Mouse (Mus musculus) liver, adult 2 months (tissue): ENCODE data around the gene Dock6. TPM values are rescaled to one million over a fixed set of nuclear protein-coding genes. Genes with fewer than 3 reads are reported as not detected.
A peak's percentile ranks its signal among the peaks of the same experiment; 100 is the strongest.

ENCODE experiments used
- DNase-seq: peaks from one replicate; pipeline ENCODE4 v3.0.0-alpha.2; 2011; ENCODE audit warnings: low read depth, low spot score; ENCODE audit errors: extremely low read depth
- H3K27ac ChIP-seq: fragments of 200-500 bp; replicated peaks from 2 replicates; pipeline ENCODE4 v1.5.1; 2012; ENCODE audit warnings: low read depth, mild to moderate bottlenecking, control low read depth, inconsistent platforms, low read length; ENCODE audit not compliant: insufficient read depth
- H3K27me3 ChIP-seq: fragments of 200-500 bp; 2 replicates; pipeline ENCODE4 v1.6.1; 2012; ENCODE audit warnings: mild to moderate bottlenecking, moderate library complexity, low read length, inconsistent platforms; ENCODE audit not compliant: control insufficient read depth, insufficient read depth
- H3K36me3 ChIP-seq: fragments of 200-500 bp; 2 replicates; pipeline ENCODE4 v1.6.1; 2012; ENCODE audit warnings: low read length, inconsistent platforms; ENCODE audit not compliant: control insufficient read depth, insufficient read depth
- H3K4me1 ChIP-seq: fragments of 200-500 bp; 2 replicates; pipeline ENCODE4 v1.6.1; 2011; ENCODE audit warnings: low read length; ENCODE audit not compliant: control insufficient read depth, insufficient read depth
- H3K4me3 ChIP-seq: fragments of 200-500 bp; 2 replicates; pipeline ENCODE4 v1.5.1; 2011; ENCODE audit warnings: low read depth, mild to moderate bottlenecking, control low read depth, low read length, moderate library complexity; ENCODE audit not compliant: insufficient read depth
- H3K79me2 ChIP-seq: fragments of 200-500 bp; 2 replicates; pipeline ENCODE4 v1.6.1; 2012; ENCODE audit warnings: inconsistent platforms, mild to moderate bottlenecking, low read length, moderate library complexity; ENCODE audit not compliant: control insufficient read depth, insufficient read depth
- H3K9ac ChIP-seq: fragments of 200-500 bp; 2 replicates; pipeline ENCODE4 v1.6.1; 2012; ENCODE audit warnings: low read depth, mild to moderate bottlenecking, control low read depth, inconsistent platforms, low read length
- CTCF ChIP-seq: fragments of 200-500 bp; IDR thresholded peaks from 2 replicates; pipeline ENCODE4 v1.5.1; 2011; ENCODE audit warnings: low read depth, low read length, control low read depth
- POLR2A ChIP-seq: fragments of 200-500 bp; IDR thresholded peaks from 2 replicates; pipeline ENCODE4 v1.6.1; 2011; ENCODE audit warnings: low read length, control low read depth; ENCODE audit not compliant: insufficient read depth; ENCODE audit errors: extremely low read depth
- WGBS: fragments of 180-500 bp; shearing (Covaris S2); methylation state at CpG from one replicate; pipeline ENCODE4 v1.1.7; 2018; 5-methylcytosine and 5-hydroxymethylcytosine counted together
- polyA plus RNA-seq: library from polyadenylated mRNA; depleted of rRNA; stranded (reverse); fragments of >200 nt; gene quantifications from 2 replicates; pipeline ENCODE4 v1.2.3, GENCODE M21; 2012
- total RNA-seq: library from RNA; depleted of rRNA; stranded (reverse); fragments of >200 nt; gene quantifications from 2 replicates; pipeline ENCODE4 v1.2.3, GENCODE M21; 2014

Dock6 gene
- total and polyA plus RNA-seq, 2 experiments = 8.5 to 33.9 TPM

- no peak overlapping the region for H3K27ac ChIP-seq
- TF ChIP-seq CTCF (no peak), POLR2A (no peak)
- H3K27me3 ChIP-seq = no peaks in the 10 kb centered on the region
- no peaks in the 10 kb centered on the region for H3K79me2 ChIP-seq
- WGBS = 84% methylated on average over 26 of the region's 26 CpGs
- DNase-seq = no peak
- no peak overlapping the region for H3K4me3 ChIP-seq
- H3K36me3 ChIP-seq = peaks cover 32% of the 10 kb centered on the region
- no peaks in the 10 kb centered on the region for H3K4me1 ChIP-seq
- H3K9ac ChIP-seq = 0 out of 2 replicates have a peak overlapping the region, but pooled peaks have one; percentile 12
These were observed 82.8 kb downstream of the Dock6 start for GRCm38 (mm10) chr9:21769558-21770183.

DNA sequence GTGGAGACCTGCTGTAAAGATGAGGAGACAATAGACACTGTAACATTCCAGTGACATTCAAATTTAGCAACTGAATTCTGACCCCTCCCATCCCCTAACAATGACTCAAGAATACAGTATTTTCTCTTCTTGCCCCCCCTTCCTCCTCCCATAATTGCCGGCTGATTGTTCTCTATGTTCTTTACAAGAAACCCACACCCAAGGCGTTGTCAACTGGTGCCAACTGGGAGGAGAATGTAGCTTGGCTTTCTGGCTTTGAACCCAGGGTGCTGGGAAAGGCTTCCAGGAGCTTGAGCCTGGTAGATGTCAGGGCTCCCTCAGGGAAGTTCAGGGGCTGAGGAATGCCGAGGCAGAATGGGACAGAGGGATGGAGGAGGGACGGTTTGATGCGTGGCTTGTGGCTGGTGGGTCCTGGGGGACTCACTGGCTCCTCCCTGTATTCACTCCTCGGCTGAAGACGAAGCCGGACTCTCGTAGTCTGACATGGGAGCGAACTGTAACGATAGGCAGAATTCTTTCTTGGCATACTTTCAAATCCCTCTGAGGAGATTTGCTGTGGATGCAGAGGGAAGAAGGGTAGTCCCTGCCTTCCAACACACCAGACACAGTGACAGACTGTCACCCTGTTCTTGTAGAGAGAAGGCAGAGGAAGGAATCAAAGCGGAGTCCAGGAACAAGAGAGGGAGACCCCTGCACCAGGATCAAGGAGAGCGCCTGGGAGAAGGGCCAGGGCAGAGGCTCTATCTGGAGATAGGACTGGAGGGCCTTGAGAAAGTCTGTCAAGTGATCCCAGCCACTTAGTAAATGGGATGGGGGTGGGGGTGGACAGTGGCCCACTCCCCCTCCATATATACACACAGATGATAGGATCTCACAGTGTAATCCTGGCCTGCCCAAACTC is 83.7 kb downstream of the Dock6 start:
- Histone ChIP-seq H3K79me2 (no peaks in the 10 kb centered on the region), H3K9ac (no peak overlapping the region), H3K27me3 (no peaks in the 10 kb centered on the region), H3K4me1 (peaks cover 2% of the 10 kb centered on the region; the same call in 1 of the 2 replicates), H3K27ac (0 out of 2 replicates have a peak overlapping the region, but pooled peaks have one; percentile 29), H3K4me3 (no peak overlapping the region), H3K36me3 (peaks cover 29% of the 10 kb centered on the region)
- 83% methylated on average over 13 of the region's 13 CpGs for WGBS
- TF ChIP-seq CTCF (no peak), POLR2A (no peak)
- DNase-seq = no peak

GRCm38 (mm10) chr9:21767896-21768295 is 84.5 kb downstream of the Dock6 start:
- no peaks in the 10 kb centered on the region for H3K79me2 ChIP-seq
- H3K9ac ChIP-seq = no peak overlapping the region
- peaks cover 24% of the 10 kb centered on the region for H3K36me3 ChIP-seq
- TF ChIP-seq CTCF (no peak), POLR2A (no peak)
- no peak overlapping the region for H3K4me3 ChIP-seq
- DNase-seq = no peak
- H3K27me3 ChIP-seq = no peaks in the 10 kb centered on the region
- WGBS = 85% methylated on average over 11 of the region's 11 CpGs
- peaks cover 4% of the 10 kb centered on the region; the same call in 1 of the 2 replicates for H3K4me1 ChIP-seq
- H3K27ac ChIP-seq = no peak overlapping the region

DNA sequence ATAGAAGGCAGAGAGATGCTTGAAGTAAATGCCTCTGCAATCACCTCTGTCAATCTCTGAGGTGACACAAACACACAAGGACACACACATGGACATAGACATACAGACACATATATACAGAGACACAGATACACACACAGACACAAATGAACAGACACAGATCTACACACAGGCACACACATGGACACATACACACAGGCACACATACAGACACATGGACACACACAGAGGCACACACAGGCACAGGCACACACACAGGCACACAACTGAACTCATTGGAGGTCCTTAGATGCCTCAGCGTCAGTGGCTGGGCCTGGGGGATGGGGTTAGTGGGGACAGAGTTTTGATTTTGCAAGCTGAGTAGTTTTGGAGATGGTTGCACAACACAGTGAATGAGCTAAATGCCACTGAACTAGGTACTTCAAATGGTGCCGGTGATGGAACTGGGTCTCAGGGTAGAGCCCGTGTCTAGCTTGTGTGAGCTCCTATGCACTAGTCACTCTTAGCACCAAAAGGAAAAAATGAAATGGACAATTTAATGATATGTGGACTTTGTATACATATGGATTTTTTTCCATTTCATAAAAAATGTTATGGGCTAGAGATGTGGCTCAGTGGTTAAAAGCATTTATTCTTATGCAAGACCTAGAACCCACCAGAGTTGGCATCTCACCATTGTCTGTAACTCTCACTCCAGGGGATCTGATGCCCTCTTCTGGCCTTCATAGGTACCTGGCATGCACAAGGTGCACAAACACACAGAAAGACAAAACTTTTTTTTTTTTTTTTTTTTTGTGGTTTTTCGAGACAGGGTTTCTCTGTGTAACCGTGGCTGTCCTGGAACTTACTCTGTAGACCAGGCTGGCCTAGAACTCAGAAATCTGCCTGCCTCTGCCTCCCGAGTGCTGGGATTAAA is 88.1 kb downstream of the Dock6 start:
- WGBS = 42% methylated on average over 6 of the region's 6 CpGs
- H3K9ac ChIP-seq = peak overlapping the region; percentile 3; the same call in 1 of the 2 replicates
- H3K4me1 ChIP-seq = peaks cover 13% of the 10 kb centered on the region
- H3K36me3 ChIP-seq = peaks cover 12% of the 10 kb centered on the region
- DNase-seq = peak; percentile 96
- H3K4me3 ChIP-seq = no peak overlapping the region
- TF ChIP-seq CTCF (peak; percentile 26; the same call in 1 of the 2 replicates), POLR2A (no peak)
- H3K27ac ChIP-seq = peak overlapping the region; percentile 41
- H3K79me2 ChIP-seq = no peaks in the 10 kb centered on the region
- no peaks in the 10 kb centered on the region for H3K27me3 ChIP-seq

DNA sequence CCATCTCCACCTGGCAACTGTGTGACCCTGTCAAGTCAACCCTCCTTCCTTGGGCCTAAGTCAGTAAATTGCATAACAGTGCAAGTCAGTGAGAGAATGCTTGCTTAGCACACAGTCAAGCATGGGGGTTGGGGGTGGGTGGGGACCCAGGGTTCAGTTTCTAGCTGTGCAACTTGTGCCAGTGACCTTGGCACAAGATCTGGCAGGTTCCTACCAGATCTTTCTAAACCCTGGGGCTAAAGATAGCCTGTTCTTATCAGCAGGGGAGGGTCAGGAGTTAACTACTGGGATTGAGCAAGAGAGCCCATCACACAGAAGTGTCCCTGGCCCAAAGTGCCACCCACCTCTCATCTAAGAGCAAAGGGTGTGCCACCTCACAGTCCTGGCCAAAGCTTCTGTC is 90.3 kb downstream of the Dock6 start:
- no peak overlapping the region for H3K9ac ChIP-seq
- H3K4me3 ChIP-seq = no peak overlapping the region
- TF ChIP-seq POLR2A = no peak
- no peak for TF ChIP-seq CTCF
- peak; percentile 100 for DNase-seq
- H3K36me3 ChIP-seq = no peaks in the 10 kb centered on the region
- H3K27me3 ChIP-seq = no peaks in the 10 kb centered on the region
- H3K27ac ChIP-seq = peak overlapping the region; percentile 88
- no peaks in the 10 kb centered on the region for H3K79me2 ChIP-seq
- H3K4me1 ChIP-seq = peaks cover 18% of the 10 kb centered on the region
